Mouse (Mus musculus) erythroblast, embryonic 14.5 days (primary cell): ENCODE measurements around the gene Slc22a14.

Experiments
- GATA1 ChIP-seq: IDR thresholded peaks from 2 replicates; pipeline ENCODE4 v1.6.1; 2012; ENCODE audit warnings: low read length, inconsistent platforms, mixed read lengths
- TAL1 ChIP-seq: IDR thresholded peaks from 3 replicates; pipeline ENCODE4 v1.6.1; 2012; ENCODE audit warnings: low read length, inconsistent platforms, mixed read lengths

DNA sequence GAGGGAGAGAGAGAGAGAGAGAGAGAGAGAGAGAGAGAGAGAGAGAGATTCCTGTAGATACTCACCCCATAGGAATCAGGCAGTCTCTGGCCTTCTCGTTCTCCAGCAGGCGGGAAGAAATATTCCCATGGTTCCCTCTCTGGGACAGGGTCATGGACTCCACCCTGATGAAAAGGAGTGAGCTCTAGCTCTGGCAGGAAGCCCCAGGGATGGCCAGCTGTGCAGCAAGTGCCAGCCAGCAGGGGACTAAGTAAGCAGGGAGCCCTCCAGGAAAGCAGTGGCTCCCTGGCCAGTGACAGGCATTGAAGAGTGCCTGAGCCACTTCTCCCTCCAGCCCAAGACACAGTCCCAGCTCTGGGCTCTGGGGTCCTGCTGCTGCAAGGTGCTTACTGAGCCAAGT, 213.6 kb downstream of the Slc22a14 start:
- TF ChIP-seq GATA1 (no peak), TAL1 (no peak)
